Mouse (Mus musculus): ENCODE data around the gene Jup.

DNA sequence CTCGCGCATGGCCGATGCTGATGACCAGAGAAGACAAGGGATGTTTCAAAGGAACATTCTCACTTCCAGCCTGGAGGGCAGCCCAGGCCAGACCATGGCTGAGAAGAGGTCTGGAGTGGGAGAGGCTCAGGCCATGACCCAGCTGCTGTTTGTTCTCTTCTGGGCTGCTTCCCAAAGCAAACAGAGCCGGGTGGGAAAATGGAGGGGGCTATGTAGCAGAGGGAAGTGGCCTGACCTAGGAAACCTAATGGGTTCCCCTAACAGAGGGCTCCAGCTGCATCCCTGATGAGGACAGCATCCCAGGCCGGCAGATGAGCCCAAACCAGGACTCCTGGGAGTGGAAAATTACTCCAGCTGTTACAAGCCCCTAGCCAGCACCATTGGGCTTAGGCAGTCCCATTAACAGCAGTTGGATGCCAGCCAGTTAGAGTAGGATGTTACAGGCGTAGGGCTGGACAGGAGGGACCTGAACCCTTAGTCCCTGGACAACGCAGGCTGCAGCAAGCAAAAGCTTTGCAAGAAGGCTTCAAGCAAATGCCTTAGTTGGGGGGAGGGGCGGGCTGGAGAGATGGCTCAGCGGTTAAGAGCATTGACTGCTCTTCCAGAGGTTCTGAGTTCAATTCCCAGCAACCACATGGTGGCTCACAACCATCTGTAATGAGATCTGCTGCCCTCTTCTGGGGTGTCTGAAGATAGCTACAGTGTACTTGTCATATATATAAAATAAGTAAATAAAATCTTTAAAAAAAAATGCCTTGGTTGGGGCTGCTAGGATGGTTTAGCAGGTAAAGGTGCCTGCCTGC, 6.3 kb downstream of the Jup start:
- TF ChIP-seq CTCF (IDR thresholded peaks at IDR 0.05; ENCODE audit: low read depth) = peak; percentile 19; the same call in 1 of the 2 replicates
- TF ChIP-seq EP300 (IDR thresholded peaks at IDR 0.05; ENCODE audit: low read depth) = peak; percentile 78; the same call in 1 of the 2 replicates
